12 mouse cellular contexts compared by ENCODE assay signal in genomic region chr14:60988228-60988627, GRCm38 (mm10). TPM values are rescaled to one million over a fixed set of nuclear protein-coding genes. Genes with fewer than 3 reads are reported as not detected.
DNase-seq lines count a peak whose midpoint lies in the region; ATAC-seq and TF ChIP-seq lines count a peak whose summit lies in the region.
"Had no signal": no experiment of that assay in that cellular context is flagged by ENCODE, and none has a peak within 500 bp of the region (broad histone marks: within the 10 kb centered on the region; RNA-seq: fewer than 3 reads in every experiment).

No protein-coding gene starts in this region.

- WGBS in hindbrain, embryonic 16.5 days: 38% methylated on average over 6 of the region's 6 CpGs
- 48% methylated on average over 6 of the region's 6 CpGs for WGBS in hindbrain, embryonic 12.5 days
- WGBS in forebrain, postnatal 0 days: 21% methylated on average over 6 of the region's 6 CpGs

- no peak for TF ChIP-seq CTCF in forebrain, postnatal 0 days (IDR thresholded peaks at IDR 0.05; ENCODE audit: low read depth)

- H3K4me1 ChIP-seq in hindbrain, embryonic 16.5 days (ENCODE audit: control insufficient read depth, insufficient read depth, low read depth, low read length): peaks cover 3% of the 10 kb centered on the region; the same call in 1 of the 2 replicates
- H3K4me1 ChIP-seq in hindbrain, embryonic 12.5 days: peaks cover 13% of the 10 kb centered on the region
- H3K4me1 ChIP-seq in forebrain, postnatal 0 days (ENCODE audit: insufficient read depth): 0 out of 2 replicates have a peak, but pooled peaks cover 3% of the 10 kb centered on the region

- no peaks in the 10 kb centered on the region for H3K9me3 ChIP-seq in hindbrain, embryonic 16.5 days (ENCODE audit: control insufficient read depth, low read length)
- no peaks in the 10 kb centered on the region for H3K9me3 ChIP-seq in hindbrain, embryonic 12.5 days (replicated peaks)
- H3K9me3 ChIP-seq in forebrain, postnatal 0 days (ENCODE audit: low read length): no peaks in the 10 kb centered on the region
- H3K9me3 ChIP-seq: embryonic facial prominence, embryonic 12.5 days; neural tube, embryonic 13.5 days had no signal

- H3K36me3 ChIP-seq in hindbrain, embryonic 16.5 days (ENCODE audit: control insufficient read depth, insufficient read depth, low read length): no peaks in the 10 kb centered on the region
- H3K36me3 ChIP-seq in hindbrain, embryonic 12.5 days: no peaks in the 10 kb centered on the region
- H3K36me3 ChIP-seq in forebrain, postnatal 0 days (ENCODE audit: insufficient read depth): no peaks in the 10 kb centered on the region
- H3K36me3 ChIP-seq: embryonic facial prominence, embryonic 12.5 days; neural tube, embryonic 13.5 days had no signal

- no peak overlapping the region for H3K9ac ChIP-seq in hindbrain, embryonic 16.5 days (ENCODE audit: low read depth, low read length)
- no peak overlapping the region for H3K9ac ChIP-seq in hindbrain, embryonic 12.5 days
- H3K9ac ChIP-seq in forebrain, postnatal 0 days: no peak overlapping the region
- H3K9ac ChIP-seq: embryonic facial prominence, embryonic 12.5 days; liver, embryonic 14.5 days; neural tube, embryonic 13.5 days had no signal

- H3K4me3 ChIP-seq in hindbrain, embryonic 16.5 days (ENCODE audit: low read length): no peak overlapping the region
- H3K4me3 ChIP-seq in hindbrain, embryonic 12.5 days: no peak overlapping the region
- no peak overlapping the region for H3K4me3 ChIP-seq in forebrain, postnatal 0 days (ENCODE audit: low read depth, low read length)
- H3K4me3 ChIP-seq: embryonic facial prominence, embryonic 12.5 days; neural tube, embryonic 13.5 days had no signal

- no peaks in the 10 kb centered on the region; the same call in 1 of the 2 replicates for H3K27me3 ChIP-seq in hindbrain, embryonic 16.5 days (replicated peaks; ENCODE audit: control insufficient read depth, insufficient read depth, low read length)
- H3K27me3 ChIP-seq in hindbrain, embryonic 12.5 days: no peaks in the 10 kb centered on the region
- H3K27me3 ChIP-seq in forebrain, postnatal 0 days (ENCODE audit: insufficient read depth, low read length): no peaks in the 10 kb centered on the region
- H3K27me3 ChIP-seq: embryonic facial prominence, embryonic 12.5 days; neural tube, embryonic 13.5 days had no signal

- H3K27ac ChIP-seq in hindbrain, embryonic 16.5 days (ENCODE audit: low read depth, low read length): no peak overlapping the region
- H3K27ac ChIP-seq in hindbrain, embryonic 12.5 days: no peak overlapping the region
- no peak overlapping the region for H3K27ac ChIP-seq in forebrain, postnatal 0 days (ENCODE audit: low read depth, low read length)
- H3K27ac ChIP-seq: liver, embryonic 14.5 days; neural tube, embryonic 13.5 days had no signal

- peak; percentile 3 for DNase-seq in 416B (ENCODE audit: low read depth)
- peak; percentile 66 for DNase-seq in A20 (ENCODE audit: low read depth, low spot score)
- DNase-seq in forebrain, postnatal 0 days: peak; percentile 14
- no peak for DNase-seq in testis, postnatal 10 days (ENCODE audit: low spot score)
- DNase-seq in layer of hippocampus, postnatal 14 days (ENCODE audit: low spot score in 2 of 2): no peak
- DNase-seq: kidney, adult 11 months had no signal

- ATAC-seq in hindbrain, embryonic 16.5 days: 0 out of 2 replicates have a peak, but pooled peaks have one; percentile 41
- ATAC-seq in hindbrain, embryonic 12.5 days (ENCODE audit: low FRiP score): no peak
- ATAC-seq in forebrain, postnatal 0 days: no peak

- no peak overlapping the region for H3K4me2 ChIP-seq in hindbrain, embryonic 16.5 days (ENCODE audit: low read length)
- no peak overlapping the region for H3K4me2 ChIP-seq in hindbrain, embryonic 12.5 days (replicated peaks)
- H3K4me2 ChIP-seq in forebrain, postnatal 0 days (ENCODE audit: low read depth): no peak overlapping the region
- H3K4me2 ChIP-seq: embryonic facial prominence, embryonic 12.5 days; neural tube, embryonic 13.5 days had no signal

RNA-seq across cellular contexts. Expression of gene Tnfrsf19, which starts 58.1 kb away (rescaled TPM):
- polyA plus RNA-seq in hindbrain, embryonic 16.5 days (2015; fragmentation: Nextera tagmentation; extraction: Ambion mirVana): 29.8 and 33.6 TPM in 2 replicates
- 55.8 and 57.2 TPM in 2 replicates for polyA plus RNA-seq in hindbrain, embryonic 12.5 days (2016; fragmentation: Nextera tagmentation; extraction: Ambion mirVana)
- 59.5 and 63.1 TPM in 2 replicates for total RNA-seq in forebrain, postnatal 0 days (2014; rRNA removed)
- polyA plus RNA-seq in forebrain, postnatal 0 days (2015; fragmentation: Nextera tagmentation; extraction: Ambion mirVana): 52.7 and 56.0 TPM in 2 replicates
- 10 to 100 TPM; 62.9 to 65.4 TPM for total RNA-seq in layer of hippocampus, postnatal 14 days (2021)
- total RNA-seq: MEL had no signal

Comparison
In these comparisons a context has a peak if more than half of its experiments do, and no peak if none do; other contexts are left out.
1. DNase-seq: peak in 416B (single experiment), A20 (single experiment) and forebrain, postnatal 0 days (single experiment); none in testis, postnatal 10 days (single experiment) and layer of hippocampus, postnatal 14 days (0 of 2).